Mouse (Mus musculus): ENCODE measurements around the gene Mri1. TPM values are rescaled to one million over a fixed set of nuclear protein-coding genes. Genes with fewer than 3 reads are reported as not detected.

The Mri1 gene
- total RNA-seq, 1 experiment from 2014 or later: 7.0 TPM

GRCm38 (mm10) chr8:84241167-84241566 lies 16.0 kb downstream of the Mri1 start:
- no peak for ATAC-seq (replicated peaks; ENCODE audit: insufficient number of reproducible peaks, low FRiP score, low TSS enrichment, poor library complexity, severe bottlenecking)

DNA sequence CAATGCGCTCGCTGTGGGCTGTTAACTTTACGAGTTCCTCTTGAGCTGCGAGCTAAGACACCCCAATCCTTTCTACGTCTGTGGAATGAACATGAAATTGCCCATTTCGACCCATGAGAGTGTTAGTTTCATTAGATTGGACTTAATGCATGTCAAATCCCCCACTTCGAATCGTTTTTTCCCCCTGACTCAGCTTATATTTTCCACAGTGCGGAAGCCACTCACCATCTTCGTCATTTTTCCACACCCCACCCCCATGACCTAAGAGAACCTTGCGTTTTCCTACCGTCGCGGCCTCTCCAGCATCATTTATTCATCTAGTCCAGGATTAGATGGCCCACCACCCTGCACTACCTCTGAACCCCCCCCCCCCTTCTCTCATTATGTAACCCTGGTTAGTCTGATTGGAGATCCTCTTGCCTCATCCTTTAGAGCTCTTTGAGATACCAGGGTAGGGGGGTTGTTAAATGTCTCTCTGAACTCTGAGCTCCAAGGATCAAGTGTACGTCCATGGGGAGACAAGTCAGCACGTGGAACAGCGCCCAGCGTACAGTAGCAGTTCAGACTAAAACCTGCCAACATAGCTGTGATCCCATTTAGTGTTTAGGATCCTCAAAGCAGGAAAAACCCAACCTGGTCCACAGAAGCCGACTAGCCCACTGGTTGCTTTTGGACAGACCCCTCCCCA lies 19.4 kb downstream of the Mri1 start:
- ATAC-seq (replicated peaks; ENCODE audit: insufficient number of reproducible peaks, low FRiP score, low TSS enrichment, poor library complexity, severe bottlenecking): no peak

DNA sequence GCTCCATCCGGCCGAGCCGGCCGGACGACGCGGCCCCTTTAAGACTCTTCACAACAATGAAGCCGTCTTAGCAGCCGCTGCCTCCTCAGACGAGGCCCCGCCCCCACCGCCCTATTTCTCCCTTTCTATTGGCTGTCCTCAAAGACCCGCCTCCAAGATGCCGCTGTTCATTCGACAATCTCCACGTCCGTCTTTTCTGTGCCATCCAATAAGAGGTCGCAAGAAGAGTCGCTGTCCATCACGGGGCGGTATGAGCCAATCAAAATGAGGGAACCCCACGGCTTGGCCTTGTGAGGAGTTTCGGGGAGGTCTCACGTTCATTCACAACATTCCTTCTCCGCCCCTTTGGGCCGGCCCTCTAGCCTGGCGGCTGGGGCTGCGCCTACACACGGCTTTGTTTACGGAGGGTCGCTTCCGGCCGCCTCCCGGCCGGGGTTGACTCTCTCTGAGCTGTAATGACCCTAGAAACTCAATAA lies 20.1 kb downstream of the Mri1 start, which contains the start of gene Zswim4:
Zswim4 (minus strand) TSS at position 58 of the 476 bp plus-strand sequence.
- ATAC-seq (replicated peaks; ENCODE audit: insufficient number of reproducible peaks, low FRiP score, low TSS enrichment, poor library complexity, severe bottlenecking): peak; percentile 97

DNA sequence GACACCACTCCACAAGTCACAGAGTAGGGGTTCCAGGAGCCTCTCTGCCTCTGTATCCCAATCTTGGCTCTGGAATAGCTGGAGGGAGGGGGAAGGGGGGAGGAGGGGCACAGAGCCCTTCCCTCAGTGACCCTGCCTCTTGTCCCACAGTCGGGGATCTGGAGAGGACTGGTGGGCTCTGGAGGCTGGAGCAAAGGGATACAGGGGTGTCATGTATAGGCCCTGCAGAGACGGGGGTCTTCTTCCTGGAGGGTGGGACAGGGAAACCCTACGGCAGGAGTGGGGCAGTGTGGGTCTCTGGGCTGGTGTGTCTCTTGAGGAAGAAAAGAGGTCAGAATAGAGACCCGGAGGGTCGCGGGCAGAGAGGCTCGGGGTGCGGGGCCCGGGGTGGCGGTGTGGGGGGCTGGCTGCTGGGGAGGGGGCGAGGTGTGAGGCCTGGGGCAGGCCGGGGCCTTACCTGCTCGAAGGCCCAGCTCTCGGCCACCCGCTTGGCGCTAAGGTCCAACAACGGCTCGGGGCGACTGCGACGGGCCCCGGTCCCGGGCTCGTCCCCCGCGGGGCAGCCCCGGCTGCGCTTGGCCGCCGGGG lies 20.6 kb downstream of the Mri1 start:
- no peak for ATAC-seq (replicated peaks; ENCODE audit: insufficient number of reproducible peaks, low FRiP score, low TSS enrichment, poor library complexity, severe bottlenecking)

GRCm38 (mm10) chr8:84235746-84236409 lies 21.2 kb downstream of the Mri1 start:
- no peak for ATAC-seq (replicated peaks; ENCODE audit: insufficient number of reproducible peaks, low FRiP score, low TSS enrichment, poor library complexity, severe bottlenecking)

GRCm38 (mm10) chr8:84233055-84233454 lies 24.1 kb downstream of the Mri1 start:
- ATAC-seq (replicated peaks; ENCODE audit: insufficient number of reproducible peaks, low FRiP score, low TSS enrichment, poor library complexity, severe bottlenecking): no peak

GRCm38 (mm10) chr8:84230735-84231134 lies 26.4 kb downstream of the Mri1 start:
- no peak for ATAC-seq (replicated peaks; ENCODE audit: insufficient number of reproducible peaks, low FRiP score, low TSS enrichment, poor library complexity, severe bottlenecking)

DNA sequence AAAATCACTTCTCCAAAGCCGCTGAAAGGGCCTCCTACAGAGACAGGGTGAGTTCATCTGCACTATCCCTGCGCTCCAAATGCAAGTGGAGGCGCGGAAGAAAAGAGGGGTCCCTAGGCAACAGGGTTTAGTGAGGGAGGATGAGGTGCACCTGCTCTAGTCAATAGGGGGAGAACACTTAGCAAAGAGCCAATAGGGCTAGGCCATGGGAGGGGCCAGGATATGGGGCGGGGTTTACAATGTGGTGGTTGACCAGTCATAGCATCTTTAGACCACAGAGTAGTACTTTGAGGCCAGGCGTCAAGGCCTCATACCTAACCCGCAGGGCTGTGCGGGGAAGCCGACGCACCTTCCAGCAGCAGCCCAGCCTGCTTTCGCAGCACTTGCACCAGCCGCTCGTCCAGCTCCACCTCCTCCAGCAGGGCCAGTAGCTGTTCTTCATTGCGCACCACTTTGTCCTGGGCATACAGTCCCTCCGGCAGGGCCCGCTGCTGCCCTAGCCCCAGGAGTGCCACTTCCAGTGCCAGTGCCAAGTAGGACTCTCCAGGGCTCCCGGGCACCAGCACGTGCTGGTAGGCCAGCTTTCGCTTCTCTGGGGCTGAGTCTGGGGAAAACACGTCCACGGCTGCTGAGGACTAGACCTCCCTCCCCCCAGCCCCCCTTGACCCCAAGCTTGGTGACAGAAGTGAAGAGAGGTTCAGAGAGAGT lies 33.6 kb downstream of the Mri1 start:
- ATAC-seq (replicated peaks; ENCODE audit: insufficient number of reproducible peaks, low FRiP score, low TSS enrichment, poor library complexity, severe bottlenecking): no peak

- ATAC-seq (replicated peaks; ENCODE audit: insufficient number of reproducible peaks, low FRiP score, low TSS enrichment, poor library complexity, severe bottlenecking): peak; percentile 51; the same call in 1 of the 2 replicates
Measured at GRCm38 (mm10) chr8:84222566-84223165, 34.5 kb downstream of the Mri1 start.

- peak; percentile 65 for ATAC-seq (replicated peaks; ENCODE audit: insufficient number of reproducible peaks, low FRiP score, low TSS enrichment, poor library complexity, severe bottlenecking)
Measured at GRCm38 (mm10) chr8:84220105-84220504, 37.0 kb downstream of the Mri1 start.

DNA sequence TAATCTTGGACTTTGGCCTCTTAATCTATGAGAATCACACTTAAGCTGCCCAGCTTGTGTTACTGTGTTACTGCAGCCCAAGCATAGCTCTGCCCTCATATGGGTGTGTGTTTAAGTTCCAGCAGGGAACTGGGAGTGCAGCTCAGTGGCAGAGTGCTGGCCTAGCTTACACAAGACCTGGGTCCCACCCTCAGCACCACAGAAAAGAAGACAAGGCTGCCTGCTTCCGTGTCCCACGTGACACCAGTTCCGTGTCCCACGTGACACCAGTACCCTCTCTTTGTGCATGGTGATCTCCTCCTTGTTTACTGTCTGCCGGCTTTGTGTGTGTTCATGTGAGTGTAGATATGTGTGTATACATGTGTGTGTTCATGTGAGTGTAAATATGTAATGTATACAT lies 39.0 kb downstream of the Mri1 start:
- peak; percentile 62 for ATAC-seq (replicated peaks; ENCODE audit: insufficient number of reproducible peaks, low FRiP score, low TSS enrichment, poor library complexity, severe bottlenecking)

DNA sequence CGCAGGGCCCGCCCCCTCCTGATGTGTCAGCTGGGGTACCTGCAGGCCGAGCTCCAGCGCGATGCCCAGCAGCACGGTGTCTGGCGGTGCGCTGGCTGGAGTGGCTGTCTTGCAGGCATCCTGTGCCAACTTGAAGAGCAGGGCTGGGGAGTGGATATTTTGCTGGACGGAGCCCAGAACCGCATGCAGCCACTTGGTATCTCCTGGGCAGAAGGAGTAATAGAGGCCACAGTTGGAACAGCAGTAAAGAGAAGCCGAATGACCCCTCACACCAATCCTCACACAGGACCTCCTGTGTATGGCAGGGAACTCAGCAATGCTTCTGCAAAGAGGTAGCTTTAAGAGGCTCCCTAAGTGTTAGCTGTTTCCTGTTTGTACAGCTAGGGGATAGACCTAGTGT lies 39.9 kb downstream of the Mri1 start:
- no peak for ATAC-seq (replicated peaks; ENCODE audit: insufficient number of reproducible peaks, low FRiP score, low TSS enrichment, poor library complexity, severe bottlenecking)

- ATAC-seq (replicated peaks; ENCODE audit: insufficient number of reproducible peaks, low FRiP score, low TSS enrichment, poor library complexity, severe bottlenecking): no peak
Measured at GRCm38 (mm10) chr8:84213277-84213676, 43.8 kb downstream of the Mri1 start.

- no peak for ATAC-seq (replicated peaks; ENCODE audit: insufficient number of reproducible peaks, low FRiP score, low TSS enrichment, poor library complexity, severe bottlenecking)
Measured at GRCm38 (mm10) chr8:84211881-84212563, 45.1 kb downstream of the Mri1 start.

DNA sequence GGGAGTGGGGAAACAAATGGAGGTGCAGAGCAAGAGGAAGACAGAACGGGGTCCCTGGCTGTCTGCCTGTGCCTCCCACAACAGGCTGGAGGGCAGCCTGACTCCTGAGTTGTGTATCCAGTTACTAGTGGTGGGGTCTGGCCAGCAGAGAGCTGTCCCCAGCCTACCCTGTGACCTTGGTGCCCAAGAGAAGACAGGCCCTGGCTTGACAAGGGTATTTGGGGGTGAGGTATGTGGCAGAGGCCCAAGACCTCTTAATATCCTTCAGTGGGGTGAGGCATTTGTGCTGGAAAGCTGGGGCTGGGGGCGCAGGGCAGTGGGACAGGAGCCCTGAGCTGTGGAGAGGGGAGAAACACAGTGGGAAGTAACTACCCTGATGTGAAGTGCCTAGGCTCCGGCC lies 45.9 kb downstream of the Mri1 start:
- ATAC-seq (replicated peaks; ENCODE audit: insufficient number of reproducible peaks, low FRiP score, low TSS enrichment, poor library complexity, severe bottlenecking): no peak

- ATAC-seq (replicated peaks; ENCODE audit: insufficient number of reproducible peaks, low FRiP score, low TSS enrichment, poor library complexity, severe bottlenecking): peak; percentile 27; the same call in 1 of the 2 replicates
Measured at GRCm38 (mm10) chr8:84210167-84210791, 46.8 kb downstream of the Mri1 start.

DNA sequence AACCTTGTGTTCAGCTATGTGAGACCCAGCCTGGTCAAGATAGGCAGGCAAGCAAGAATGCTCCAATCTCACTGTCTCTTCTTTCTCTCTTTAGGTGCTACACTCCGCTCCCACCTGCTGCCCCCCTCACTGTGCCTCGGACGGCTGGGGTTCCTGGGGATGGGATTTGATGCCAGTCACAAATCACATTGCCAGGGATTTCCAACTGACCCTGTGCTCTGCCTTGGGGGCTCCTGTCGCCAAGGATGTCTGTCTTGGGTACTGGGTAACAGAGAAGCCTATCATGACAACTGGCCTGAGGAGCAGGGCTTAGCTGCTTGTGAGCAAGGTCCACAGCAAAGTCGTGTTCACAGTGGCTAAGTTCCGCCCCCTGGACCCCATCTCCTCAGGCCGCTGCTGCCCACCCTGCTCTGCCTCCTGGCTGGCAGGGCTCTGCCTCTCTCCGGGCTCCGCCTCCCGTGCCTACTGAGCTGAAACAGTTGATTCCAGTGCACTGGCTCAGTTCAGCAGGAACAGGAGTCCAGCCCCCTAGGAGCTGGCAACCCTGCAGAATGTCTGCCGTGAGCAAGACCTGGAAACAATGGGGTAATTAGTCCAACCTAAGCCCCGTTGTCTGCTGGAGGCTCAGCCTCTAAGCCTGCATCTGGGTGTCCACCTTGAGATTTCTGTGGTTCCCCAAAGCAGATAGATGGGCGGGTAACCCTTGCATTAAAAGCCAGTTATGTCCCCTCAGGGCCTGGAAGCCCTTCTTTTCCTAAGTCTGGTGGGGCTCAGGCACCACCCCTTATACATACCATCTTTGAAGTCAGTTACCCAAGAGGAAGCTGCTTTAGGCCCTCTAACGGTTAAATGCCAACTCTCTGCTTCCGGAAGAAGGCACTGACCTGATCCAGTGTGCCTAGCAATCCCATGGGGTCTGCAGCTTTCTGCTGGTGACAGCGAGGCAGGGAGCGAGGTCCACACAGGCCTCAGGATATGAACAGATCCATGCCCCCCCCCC lies 48.4 kb downstream of the Mri1 start:
- ATAC-seq (replicated peaks; ENCODE audit: insufficient number of reproducible peaks, low FRiP score, low TSS enrichment, poor library complexity, severe bottlenecking): no peak

All from monocyte, adult 5-6 weeks (primary cell).